ENCODE assay signal across 35 mouse cellular contexts in the genomic region with DNA sequence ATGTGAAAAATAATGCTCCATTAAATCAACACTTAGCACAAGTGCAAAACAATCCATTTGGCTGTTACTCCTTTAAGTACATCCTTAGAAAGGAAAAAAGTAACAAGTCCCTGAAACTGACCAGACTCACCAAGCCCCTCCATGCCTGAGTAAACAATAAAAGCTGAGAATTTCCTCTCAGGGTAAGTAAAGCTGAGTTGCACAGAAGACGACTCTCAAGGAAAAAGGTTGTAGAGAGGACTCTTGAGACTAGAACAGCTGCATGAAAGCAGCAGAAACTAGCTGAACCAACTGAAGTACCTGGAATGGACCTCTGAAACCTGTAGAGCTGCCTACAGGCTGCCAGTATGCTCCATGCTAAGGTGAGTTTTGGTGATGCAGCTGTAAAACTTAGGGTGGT.
"Had no signal": no experiment of that assay in that cellular context is flagged by ENCODE, and none has a peak within 500 bp of the region (broad histone marks: within the 10 kb centered on the region; RNA-seq: fewer than 3 reads in every experiment).

No protein-coding gene starts in this region.

- H3K9ac ChIP-seq: heart, embryonic 12.5 days; heart, embryonic 13.5 days; heart, embryonic 15.5 days; hindbrain, embryonic 12.5 days; hindbrain, embryonic 13.5 days; hindbrain, embryonic 14.5 days; hindbrain, embryonic 15.5 days; intestine, embryonic 15.5 days; kidney, embryonic 15.5 days had no signal

- H3K4me3 ChIP-seq: heart, embryonic 10.5 days; heart, embryonic 12.5 days; heart, embryonic 13.5 days; heart, embryonic 15.5 days; hindbrain, embryonic 10.5 days; hindbrain, embryonic 12.5 days; hindbrain, embryonic 13.5 days; hindbrain, embryonic 15.5 days; intestine, embryonic 15.5 days; kidney, embryonic 15.5 days; layer of hippocampus, adult 2 months had no signal

- ATAC-seq: hindbrain, embryonic 16.5 days; hindbrain, postnatal 0 days; inflammation-experienced regulatory T-cells, adult 6 months; intestine, embryonic 15.5 days; intestine, embryonic 16.5 days; intestine, postnatal 0 days had no signal

- H3K4me2 ChIP-seq: heart, embryonic 11.5 days; heart, embryonic 12.5 days; heart, embryonic 13.5 days; heart, embryonic 15.5 days; hindbrain, embryonic 12.5 days; hindbrain, embryonic 13.5 days; hindbrain, embryonic 14.5 days; hindbrain, embryonic 15.5 days; intestine, embryonic 15.5 days; kidney, embryonic 15.5 days had no signal

- H3K4me1 ChIP-seq: heart, embryonic 10.5 days; heart, embryonic 12.5 days; heart, embryonic 13.5 days; heart, embryonic 15.5 days; hindbrain, embryonic 10.5 days; hindbrain, embryonic 12.5 days; hindbrain, embryonic 13.5 days; hindbrain, embryonic 15.5 days; intestine, embryonic 15.5 days; kidney, embryonic 15.5 days had no signal

- H3K9me3 ChIP-seq: heart, embryonic 10.5 days; heart, embryonic 12.5 days; heart, embryonic 13.5 days; heart, embryonic 15.5 days; hindbrain, embryonic 10.5 days; hindbrain, embryonic 12.5 days; hindbrain, embryonic 13.5 days; hindbrain, embryonic 15.5 days; intestine, embryonic 15.5 days; kidney, embryonic 15.5 days had no signal

- H3K27ac ChIP-seq: heart, embryonic 10.5 days; heart, embryonic 13.5 days; heart, embryonic 15.5 days; hindbrain, embryonic 10.5 days; hindbrain, embryonic 12.5 days; hindbrain, embryonic 13.5 days; hindbrain, embryonic 14.5 days; hindbrain, embryonic 15.5 days; hindbrain, postnatal 0 days; intestine, embryonic 15.5 days; kidney, embryonic 15.5 days; kidney, postnatal 0 days; layer of hippocampus, adult 2 months had no signal

- H3K27me3 ChIP-seq: heart, embryonic 12.5 days; heart, embryonic 13.5 days; heart, embryonic 15.5 days; hindbrain, embryonic 12.5 days; hindbrain, embryonic 13.5 days; hindbrain, embryonic 15.5 days; intestine, embryonic 15.5 days; kidney, embryonic 15.5 days had no signal

- DNase-seq: heart, postnatal 10 days; heart, postnatal 14 days; heart, postnatal 36 days; heart, postnatal 4 days; kidney, adult 11 months; kidney, adult 18-20 months; kidney, adult 2 months; kidney, adult 8-10 months; kidney, adult 9 months; kidney, postnatal 10 days; kidney, postnatal 14 days; kidney, postnatal 25 days; kidney, postnatal 36 days; kidney, postnatal 4 days; layer of hippocampus, adult 9-11 months; layer of hippocampus, postnatal 36 days had no signal
